Mouse (Mus musculus) adipocyte (in vitro differentiated cells): ENCODE measurements around the gene Olfr702.

Experiments
- DNase-seq: peaks from one replicate; pipeline ENCODE4 v3.0.0-alpha.2; 2016; ENCODE audit warnings: low spot score

Olfr702 gene

GRCm38 (mm10) chr7:106833793-106834192 lies at the start of gene Olfr702:
Olfr702 (minus strand) TSS chr7:106833893.
- no peak for DNase-seq

GRCm38 (mm10) chr7:106876791-106877190 lies 43.1 kb upstream of the Olfr702 start, which contains the start of gene Olfr705:
Olfr705 (minus strand) TSS chr7:106876891.
- DNase-seq, result no peak

GRCm38 (mm10) chr7:106862885-106863284 lies 29.2 kb upstream of the Olfr702 start, which contains the start of gene Olfr704:
Olfr704 (plus strand) TSS chr7:106863185.
- no peak for DNase-seq

GRCm38 (mm10) chr7:106843060-106843459 lies 9.4 kb upstream of the Olfr702 start, which contains the start of gene Olfr703:
Olfr703 (plus strand) TSS chr7:106843360.
- DNase-seq, result no peak

- DNase-seq, result no peak
Measured at GRCm38 (mm10) chr7:106818414-106818813, 15.3 kb downstream of the Olfr702 start.

GRCm38 (mm10) chr7:106815775-106816174 lies 17.9 kb downstream of the Olfr702 start:
- DNase-seq, result no peak

GRCm38 (mm10) chr7:106813829-106814228 lies 19.9 kb downstream of the Olfr702 start, which contains the start of gene Olfr701:
Olfr701 (plus strand) TSS chr7:106814129.
- DNase-seq, result no peak

- DNase-seq, result no peak
Measured at GRCm38 (mm10) chr7:106808734-106809133, 25.0 kb downstream of the Olfr702 start, which contains the start of gene Olfr700. Olfr700 (minus strand) TSS chr7:106808834.

- DNase-seq, result no peak
Measured at GRCm38 (mm10) chr7:106793098-106793497, 40.6 kb downstream of the Olfr702 start, which contains the start of gene Olfr699. Olfr699 (minus strand) TSS chr7:106793198.

- DNase-seq, result no peak
Measured at GRCm38 (mm10) chr7:106788330-106788729, 45.4 kb downstream of the Olfr702 start.
